In the genomic region with DNA sequence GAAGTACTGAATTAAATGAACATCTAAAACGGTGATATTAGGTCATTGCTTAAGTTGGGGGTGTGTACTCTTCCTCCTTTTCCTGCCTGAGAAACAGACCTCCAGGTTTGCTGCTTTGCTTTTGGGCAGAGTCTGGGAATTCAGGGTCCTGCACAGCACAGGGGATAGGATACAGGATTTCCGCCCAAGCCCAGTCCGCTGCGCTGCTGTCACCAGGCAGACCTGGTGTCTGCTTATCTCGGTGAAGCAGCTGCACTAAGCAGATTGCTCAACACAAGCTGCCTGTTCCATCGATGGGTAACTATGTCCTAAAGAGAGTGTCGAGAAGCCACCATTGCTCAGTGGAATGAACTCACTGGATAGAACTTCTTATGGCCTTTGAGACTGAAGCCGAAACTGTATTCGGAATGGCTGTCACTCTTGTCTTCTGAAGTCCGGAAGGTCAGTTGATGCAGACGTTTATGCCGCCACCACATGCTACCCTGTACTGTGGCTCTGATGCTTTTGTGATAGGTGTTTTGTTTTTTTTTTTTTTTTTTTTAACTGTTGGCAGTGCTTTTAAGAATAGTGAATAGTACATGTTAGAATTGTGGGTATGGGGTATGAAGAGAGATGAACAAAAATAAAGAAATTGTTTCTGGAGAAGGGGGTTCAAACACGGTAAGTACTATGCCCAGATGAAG, we compare ENCODE assay signal across 9 mouse cellular contexts.
DNase-seq lines count a peak whose midpoint lies in the region; ATAC-seq lines count a peak whose summit lies in the region.
"Had no signal": no experiment of that assay in that cellular context is flagged by ENCODE, and none has a peak within 500 bp of the region (broad histone marks: within the 10 kb centered on the region; RNA-seq: fewer than 3 reads in every experiment).

No protein-coding gene starts in this region.

- WGBS in lung, embryonic 15.5 days = 41% methylated on average over 13 of the region's 13 CpGs
- 89% methylated on average over 13 of the region's 13 CpGs for WGBS in forebrain, embryonic 14.5 days

- DNase-seq in CD4-positive helper T cell, adult 2 months (ENCODE audit: low read depth, low spot score) = peak; percentile 74
- peak; percentile 35 for DNase-seq in gastrocnemius, postnatal 14 days
- peak; percentile 51 for DNase-seq in kidney, adult 18-20 months
- peak; percentile 35 to 50 for DNase-seq in thymus, adult 18-20 months
- no peak for DNase-seq in forebrain, embryonic 14.5 days (ENCODE audit: low spot score)
- no peak for DNase-seq in ovary, postnatal 14 days (ENCODE audit: low spot score)

- peaks cover 33% of the 10 kb centered on the region for H3K36me3 ChIP-seq in lung, embryonic 15.5 days
- peaks cover 32% of the 10 kb centered on the region; the same call in 1 of the 2 replicates for H3K36me3 ChIP-seq in forebrain, embryonic 14.5 days (ENCODE audit: control insufficient read depth, insufficient read depth, low read length)

- peak; percentile 31 for ATAC-seq in activated CD4-positive, CD25-positive, alpha-beta regulatory T cell, adult 4 months
- peak; percentile 91; the same call in 1 of the 2 replicates for ATAC-seq in lung, embryonic 15.5 days (ENCODE audit: borderline replicate concordance, extremely low read depth, low FRiP score, low TSS enrichment)
- no peak for ATAC-seq in forebrain, embryonic 14.5 days

- H3K27me3 ChIP-seq in lung, embryonic 15.5 days = no peaks in the 10 kb centered on the region
- H3K27me3 ChIP-seq in forebrain, embryonic 14.5 days (replicated peaks; ENCODE audit: control insufficient read depth, insufficient read depth, low read length) = no peaks in the 10 kb centered on the region
- H3K27me3 ChIP-seq: neural tube, embryonic 13.5 days had no signal

- H3K27ac ChIP-seq in lung, embryonic 15.5 days = peak overlapping the region; percentile 67
- H3K27ac ChIP-seq in forebrain, embryonic 14.5 days (ENCODE audit: low read depth, low read length) = no peak overlapping the region
- H3K27ac ChIP-seq: neural tube, embryonic 13.5 days had no signal

- peak overlapping the region; percentile 17; the same call in 1 of the 2 replicates for H3K4me3 ChIP-seq in lung, embryonic 15.5 days
- H3K4me3 ChIP-seq in forebrain, embryonic 14.5 days (ENCODE audit: low read depth, low read length) = no peak overlapping the region
- H3K4me3 ChIP-seq: neural tube, embryonic 13.5 days had no signal

- no peak overlapping the region for H3K9ac ChIP-seq in lung, embryonic 15.5 days
- no peak overlapping the region for H3K9ac ChIP-seq in forebrain, embryonic 14.5 days (ENCODE audit: low read length)
- H3K9ac ChIP-seq: neural tube, embryonic 13.5 days had no signal

- intact Hi-C loops in gastrocnemius, postnatal 14 days (cut with DNase I; ENCODE audit: low total_unique reads) = no loop called here

- H3K4me2 ChIP-seq in lung, embryonic 15.5 days = peak overlapping the region; percentile 41
- H3K4me2 ChIP-seq in forebrain, embryonic 14.5 days (ENCODE audit: low read length) = no peak overlapping the region
- H3K4me2 ChIP-seq: neural tube, embryonic 13.5 days had no signal

- no peaks in the 10 kb centered on the region for H3K9me3 ChIP-seq in lung, embryonic 15.5 days
- H3K9me3 ChIP-seq in forebrain, embryonic 14.5 days (replicated peaks; ENCODE audit: control insufficient read depth, low read length) = no peaks in the 10 kb centered on the region
- H3K9me3 ChIP-seq: neural tube, embryonic 13.5 days had no signal

- H3K4me1 ChIP-seq in lung, embryonic 15.5 days = peaks cover 32% of the 10 kb centered on the region
- no peaks in the 10 kb centered on the region for H3K4me1 ChIP-seq in forebrain, embryonic 14.5 days (ENCODE audit: control insufficient read depth, insufficient read depth, low read length)
- H3K4me1 ChIP-seq: neural tube, embryonic 13.5 days had no signal

Comparison
In these comparisons a context has a peak if more than half of its experiments do, and no peak if none do; other contexts are left out.
1. DNase-seq: peak in CD4-positive helper T cell, adult 2 months (single experiment), gastrocnemius, postnatal 14 days (single experiment), kidney, adult 18-20 months (single experiment) and thymus, adult 18-20 months (2 of 2); none in forebrain, embryonic 14.5 days (single experiment) and ovary, postnatal 14 days (single experiment).